Mouse (Mus musculus): ENCODE measurements around the gene Ugt1a5. TPM values are rescaled to one million over a fixed set of nuclear protein-coding genes. Genes with fewer than 3 reads are reported as not detected.

Gene Ugt1a5
- polyA plus RNA-seq, 1 experiment from 2014 or later = 0.05 TPM

DNA sequence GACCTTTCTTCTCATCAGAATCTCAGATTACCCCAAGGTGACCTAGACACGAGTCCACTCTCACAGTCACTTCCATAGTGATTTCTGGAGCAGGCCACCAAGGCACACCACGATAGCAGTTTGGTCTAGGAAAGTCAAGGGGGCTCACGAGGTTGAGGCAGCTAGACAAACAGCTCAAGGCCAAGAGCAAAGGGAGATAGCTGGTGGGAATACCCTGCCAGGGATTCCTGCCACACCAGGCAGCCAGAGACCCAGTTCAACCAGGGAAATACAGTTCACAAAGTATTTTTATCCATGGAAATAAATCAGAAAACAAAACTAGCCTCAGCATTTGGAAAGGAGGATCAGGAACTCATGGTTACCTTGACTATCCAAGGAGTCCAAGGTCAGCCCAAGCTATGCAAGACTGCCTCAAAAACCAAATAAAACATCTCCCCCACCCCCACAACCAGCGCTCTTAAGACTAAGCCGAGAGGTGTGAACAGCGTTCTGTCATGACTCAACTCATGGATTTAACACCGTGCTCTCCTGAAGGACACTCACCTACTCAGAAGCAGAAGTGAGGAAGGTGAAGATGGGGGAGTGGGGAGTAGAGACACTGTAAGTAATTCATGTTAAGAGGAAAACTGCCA is 98.5 kb downstream of the Ugt1a5 start:
- no peak overlapping the region for H3K4me2 ChIP-seq (ENCODE audit: low read depth, low read length)
- WGBS (ENCODE audit: insufficient replicate concordance) = 76% methylated on average over 7 of the region's 7 CpGs
- no peak for ATAC-seq (ENCODE audit: low read depth)

DNA sequence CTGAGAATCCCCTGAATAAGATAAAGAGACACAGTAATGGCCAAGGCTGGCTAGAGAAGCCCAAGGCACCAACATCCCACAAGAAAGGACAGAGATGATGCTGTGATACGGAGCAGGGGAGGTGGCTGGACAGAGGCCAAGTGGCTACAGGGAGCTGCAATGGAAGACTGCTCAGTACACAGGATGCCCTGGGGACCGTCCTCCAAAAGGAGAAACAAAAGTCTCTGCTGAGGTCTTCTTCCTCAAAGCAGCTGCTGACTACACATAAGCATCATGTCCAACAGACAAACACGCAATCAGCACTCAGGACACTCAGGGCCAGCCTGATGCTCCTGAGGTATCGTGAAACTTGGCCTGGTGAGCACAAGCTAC is 99.0 kb downstream of the Ugt1a5 start:
- H3K4me1 ChIP-seq (ENCODE audit: control insufficient read depth, low read depth, low read length) = peaks cover 22% of the 10 kb centered on the region
- no peaks in the 10 kb centered on the region for H3K27me3 ChIP-seq (ENCODE audit: control insufficient read depth, insufficient read depth, low read depth, low read length)
- H3K27ac ChIP-seq (ENCODE audit: low read length) = no peak overlapping the region
- H3K4me2 ChIP-seq (ENCODE audit: low read depth, low read length) = no peak overlapping the region
- ATAC-seq (ENCODE audit: low read depth) = no peak
- no peak overlapping the region for H3K9ac ChIP-seq (ENCODE audit: low read depth, low read length)
- H3K4me3 ChIP-seq (ENCODE audit: low read depth, low read length) = no peak overlapping the region
- no peaks in the 10 kb centered on the region for H3K9me3 ChIP-seq (replicated peaks; ENCODE audit: control insufficient read depth, low read length)
- WGBS (ENCODE audit: insufficient replicate concordance) = 71% methylated on average over 4 of the region's 4 CpGs
- H3K36me3 ChIP-seq (ENCODE audit: control insufficient read depth, insufficient read depth) = peaks cover 83% of the 10 kb centered on the region

More for the DNA sequence above, 98.5 kb downstream of the Ugt1a5 start:
- H3K36me3 ChIP-seq (ENCODE audit: control insufficient read depth, insufficient read depth) = peaks cover 78% of the 10 kb centered on the region
- H3K9me3 ChIP-seq (replicated peaks; ENCODE audit: control insufficient read depth, low read length) = no peaks in the 10 kb centered on the region
- no peak overlapping the region for H3K4me3 ChIP-seq (ENCODE audit: low read depth, low read length)
- no peak overlapping the region for H3K9ac ChIP-seq (ENCODE audit: low read depth, low read length)
- H3K27me3 ChIP-seq (ENCODE audit: control insufficient read depth, insufficient read depth, low read depth, low read length) = no peaks in the 10 kb centered on the region
- peaks cover 27% of the 10 kb centered on the region for H3K4me1 ChIP-seq (ENCODE audit: control insufficient read depth, low read depth, low read length)
- H3K27ac ChIP-seq (ENCODE audit: low read length) = no peak overlapping the region

DNA sequence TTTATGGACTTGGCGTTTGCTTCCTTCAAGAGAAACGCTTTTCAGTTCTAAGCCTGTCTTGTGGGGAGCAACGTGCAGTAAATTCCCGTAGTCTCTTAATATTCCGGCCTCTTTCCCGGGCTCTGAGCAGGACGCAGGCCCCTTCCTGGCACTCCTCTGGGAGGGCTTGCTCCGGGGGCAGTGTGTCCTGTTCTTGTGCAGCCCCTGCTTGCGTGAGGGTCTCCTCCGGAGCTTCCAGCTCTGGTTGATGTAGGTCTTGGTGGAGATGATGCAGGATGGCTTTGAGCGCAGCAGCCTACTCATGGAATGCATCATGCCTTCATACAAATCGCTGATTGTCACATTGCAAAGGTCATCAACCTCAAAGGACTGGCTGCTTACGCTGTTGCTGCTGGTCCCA is 100.3 kb downstream of the Ugt1a5 start:
- no peak for ATAC-seq (ENCODE audit: low read depth)
- H3K4me1 ChIP-seq (ENCODE audit: control insufficient read depth, low read depth, low read length) = peaks cover 13% of the 10 kb centered on the region
- H3K27ac ChIP-seq (ENCODE audit: low read length) = no peak overlapping the region
- H3K4me3 ChIP-seq (ENCODE audit: low read depth, low read length) = no peak overlapping the region
- H3K9ac ChIP-seq (ENCODE audit: low read depth, low read length) = no peak overlapping the region
- H3K4me2 ChIP-seq (ENCODE audit: low read depth, low read length) = no peak overlapping the region
- H3K9me3 ChIP-seq (replicated peaks; ENCODE audit: control insufficient read depth, low read length) = no peaks in the 10 kb centered on the region
- H3K27me3 ChIP-seq (ENCODE audit: control insufficient read depth, insufficient read depth, low read depth, low read length) = no peaks in the 10 kb centered on the region
- 82% methylated on average over 13 of the region's 13 CpGs for WGBS (ENCODE audit: insufficient replicate concordance)
- H3K36me3 ChIP-seq (ENCODE audit: control insufficient read depth, insufficient read depth) = peaks cover 86% of the 10 kb centered on the region

DNA sequence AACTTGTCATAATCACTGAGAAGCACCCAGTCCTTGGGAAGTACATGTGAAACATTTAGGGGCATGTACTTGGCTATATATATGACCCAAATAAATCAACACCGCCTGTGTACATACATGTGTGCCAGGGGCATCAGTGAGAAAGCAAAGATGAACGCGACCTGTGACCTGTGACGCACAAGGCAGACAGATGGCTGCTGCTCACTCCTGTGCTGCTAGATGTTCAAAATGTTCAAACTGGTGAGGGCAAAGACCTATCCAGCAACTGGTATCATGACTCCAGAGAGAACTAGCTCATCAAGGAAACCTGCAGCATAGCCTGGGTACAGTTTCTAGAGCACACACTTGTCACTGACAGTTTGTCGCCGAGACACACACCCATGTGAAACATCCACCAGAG is 101.7 kb downstream of the Ugt1a5 start:
- no peak overlapping the region for H3K4me2 ChIP-seq (ENCODE audit: low read depth, low read length)
- ATAC-seq (ENCODE audit: low read depth) = 0 out of 2 replicates have a peak, but pooled peaks have one; percentile 1
- H3K27me3 ChIP-seq (ENCODE audit: control insufficient read depth, insufficient read depth, low read depth, low read length) = no peaks in the 10 kb centered on the region
- no peak overlapping the region for H3K4me3 ChIP-seq (ENCODE audit: low read depth, low read length)
- H3K9me3 ChIP-seq (replicated peaks; ENCODE audit: control insufficient read depth, low read length) = no peaks in the 10 kb centered on the region
- H3K36me3 ChIP-seq (ENCODE audit: control insufficient read depth, insufficient read depth) = peaks cover 90% of the 10 kb centered on the region
- H3K27ac ChIP-seq (ENCODE audit: low read length) = no peak overlapping the region
- 85% methylated on average over 6 of the region's 6 CpGs for WGBS (ENCODE audit: insufficient replicate concordance)
- no peak overlapping the region for H3K9ac ChIP-seq (ENCODE audit: low read depth, low read length)
- H3K4me1 ChIP-seq (ENCODE audit: control insufficient read depth, low read depth, low read length) = peaks cover 5% of the 10 kb centered on the region; the same call in 1 of the 2 replicates

DNA sequence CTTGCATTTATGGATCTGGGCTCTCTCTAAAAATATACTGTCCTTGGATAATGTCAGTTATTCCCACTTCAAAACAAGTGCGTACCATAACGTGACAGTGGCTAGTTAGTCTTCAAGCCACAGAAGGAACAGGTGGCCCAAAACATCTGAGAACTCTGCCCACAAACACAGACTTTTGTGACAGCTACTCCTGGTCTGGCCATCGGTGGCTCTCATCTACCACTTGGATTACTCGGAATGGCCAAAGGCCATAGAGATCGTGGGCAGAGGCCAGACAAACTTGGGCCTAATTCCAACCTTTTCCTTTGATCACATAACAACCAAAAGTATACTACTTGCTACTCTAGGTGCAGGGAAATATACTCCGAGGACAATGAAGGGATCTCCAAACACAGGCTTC is 102.3 kb downstream of the Ugt1a5 start:
- no peak overlapping the region for H3K9ac ChIP-seq (ENCODE audit: low read depth, low read length)
- no peak overlapping the region for H3K27ac ChIP-seq (ENCODE audit: low read length)
- H3K4me3 ChIP-seq (ENCODE audit: low read depth, low read length) = no peak overlapping the region
- WGBS (ENCODE audit: insufficient replicate concordance) = 75% methylated on average over 6 of the region's 6 CpGs
- H3K27me3 ChIP-seq (ENCODE audit: control insufficient read depth, insufficient read depth, low read depth, low read length) = no peaks in the 10 kb centered on the region
- no peak for ATAC-seq (ENCODE audit: low read depth)
- no peak overlapping the region for H3K4me2 ChIP-seq (ENCODE audit: low read depth, low read length)
- no peaks in the 10 kb centered on the region for H3K9me3 ChIP-seq (replicated peaks; ENCODE audit: control insufficient read depth, low read length)
- H3K36me3 ChIP-seq (ENCODE audit: control insufficient read depth, insufficient read depth) = peaks cover 89% of the 10 kb centered on the region
- H3K4me1 ChIP-seq (ENCODE audit: control insufficient read depth, low read depth, low read length) = no peaks in the 10 kb centered on the region

Other genes with a start within 250 kb of the Ugt1a5 start
- 8.7 and 10.0 TPM in 2 replicates for gene Usp40, start 157.5 kb upstream of the Ugt1a5 start, polyA plus RNA-seq (2015; fragmentation: Nextera tagmentation; extraction: Ambion mirVana)
- 0.14 and 0.20 TPM in 2 replicates for gene Ugt1a10, start 110.6 kb upstream of the Ugt1a5 start, polyA plus RNA-seq (2015; fragmentation: Nextera tagmentation; extraction: Ambion mirVana)
- 0.11 and 0.44 TPM in 2 replicates for gene Ugt1a9, start 95.2 kb upstream of the Ugt1a5 start, polyA plus RNA-seq (2015; fragmentation: Nextera tagmentation; extraction: Ambion mirVana)
- gene Ugt1a8, start 78.2 kb upstream of the Ugt1a5 start, polyA plus RNA-seq (2015; fragmentation: Nextera tagmentation; extraction: Ambion mirVana) = not detected in 2 replicates
- gene Ugt1a7c, start 71.0 kb upstream of the Ugt1a5 start, polyA plus RNA-seq (2015; fragmentation: Nextera tagmentation; extraction: Ambion mirVana) = 3.0 TPM in 2 replicates
- gene Ugt1a6b, start 62.8 kb upstream of the Ugt1a5 start, polyA plus RNA-seq (2015; fragmentation: Nextera tagmentation; extraction: Ambion mirVana) = 18.7 and 20.1 TPM in 2 replicates
- 21.1 and 21.8 TPM in 2 replicates for gene Ugt1a6a, start 31.2 kb upstream of the Ugt1a5 start, polyA plus RNA-seq (2015; fragmentation: Nextera tagmentation; extraction: Ambion mirVana)
- gene Ugt1a2, start 34.6 kb downstream of the Ugt1a5 start, polyA plus RNA-seq (2015; fragmentation: Nextera tagmentation; extraction: Ambion mirVana) = 0.11 and 0.17 TPM in 2 replicates
- 7.7 and 9.4 TPM in 2 replicates for gene Dnajb3, start 39.8 kb downstream of the Ugt1a5 start, polyA plus RNA-seq (2015; fragmentation: Nextera tagmentation; extraction: Ambion mirVana)
- 0.11 and 0.21 TPM in 2 replicates for gene Ugt1a1, start 45.9 kb downstream of the Ugt1a5 start, polyA plus RNA-seq (2015; fragmentation: Nextera tagmentation; extraction: Ambion mirVana)
- gene Mroh2a, start 61.0 kb downstream of the Ugt1a5 start, polyA plus RNA-seq (2015; fragmentation: Nextera tagmentation; extraction: Ambion mirVana) = 0.54 and 0.61 TPM in 2 replicates
- gene Hjurp, start 111.6 kb downstream of the Ugt1a5 start, polyA plus RNA-seq (2015; fragmentation: Nextera tagmentation; extraction: Ambion mirVana) = 69.3 and 71.4 TPM in 2 replicates
- not detected in 2 replicates for gene Trpm8, start 111.6 kb downstream of the Ugt1a5 start, polyA plus RNA-seq (2015; fragmentation: Nextera tagmentation; extraction: Ambion mirVana)
- gene Spp2, start 240.9 kb downstream of the Ugt1a5 start, polyA plus RNA-seq (2015; fragmentation: Nextera tagmentation; extraction: Ambion mirVana) = 472 and 497 TPM in 2 replicates

Data from liver, embryonic 16.5 days (tissue).